Mouse (Mus musculus): ENCODE data around the gene Hes7.

GRCm38 (mm10) chr11:69074776-69075069 lies 45.5 kb upstream of the Hes7 start:
- no peak for TF ChIP-seq POLR2A (IDR thresholded peaks at IDR 0.05; ENCODE audit: low read depth, low read length)
- TF ChIP-seq CTCF (conservative IDR thresholded peaks at IDR 0.05; ENCODE audit: insufficient read depth, insufficient read length, low read depth, low read length) = no peak

All from kidney, adult 2 months (tissue).